In genomic region chr5:151042911-151043310, GRCm38 (mm10) we compare ENCODE assay signal across 21 mouse cellular contexts.
DNase-seq lines count a peak whose midpoint lies in the region; ATAC-seq and TF ChIP-seq lines count a peak whose summit lies in the region.
"Had no signal": no experiment of that assay in that cellular context is flagged by ENCODE, and none has a peak within 500 bp of the region (broad histone marks: within the 10 kb centered on the region; RNA-seq: fewer than 3 reads in every experiment).

No protein-coding gene starts in this region.

- H3K36me3 ChIP-seq in intestine, embryonic 16.5 days (ENCODE audit: control insufficient read depth, insufficient read depth, low read length) = peaks cover 11% of the 10 kb centered on the region; the same call in 1 of the 2 replicates
- H3K36me3 ChIP-seq in kidney, embryonic 16.5 days (ENCODE audit: insufficient read depth, low read length) = peaks cover 27% of the 10 kb centered on the region
- peaks cover 2% of the 10 kb centered on the region; the same call in 1 of the 2 replicates for H3K36me3 ChIP-seq in liver, postnatal 0 days (replicated peaks; ENCODE audit: insufficient read depth, low read length)

- H3K4me2 ChIP-seq in intestine, embryonic 16.5 days (ENCODE audit: low read depth, low read length) = no peak overlapping the region
- no peak overlapping the region for H3K4me2 ChIP-seq in kidney, embryonic 16.5 days (replicated peaks; ENCODE audit: low read depth, low read length)
- H3K4me2 ChIP-seq in liver, postnatal 0 days (ENCODE audit: low read depth, low read length) = no peak overlapping the region
- H3K4me2 ChIP-seq: embryonic facial prominence, embryonic 12.5 days; hindbrain, embryonic 13.5 days; midbrain, embryonic 11.5 days had no signal

- WGBS in intestine, embryonic 16.5 days = 88% methylated on average over 5 of the region's 5 CpGs
- WGBS in kidney, embryonic 16.5 days = 77% methylated on average over 5 of the region's 5 CpGs
- 70% methylated on average over 5 of the region's 5 CpGs for WGBS in liver, postnatal 0 days (ENCODE audit: insufficient replicate concordance)

- TF ChIP-seq EP300 in liver, postnatal 0 days (IDR thresholded peaks at IDR 0.05; ENCODE audit: low read depth) = no peak

- peak; percentile 89 for ATAC-seq in intestine, embryonic 16.5 days
- peak; percentile 85; the same call in 1 of the 2 replicates for ATAC-seq in kidney, embryonic 16.5 days (ENCODE audit: low FRiP score, low TSS enrichment)
- peak; percentile 79 for ATAC-seq in liver, postnatal 0 days
- ATAC-seq: CD4-positive, CD25-positive, alpha-beta regulatory T cell, adult 4 months; lung, postnatal 0 days had no signal

- no peaks in the 10 kb centered on the region for H3K9me3 ChIP-seq in intestine, embryonic 16.5 days (ENCODE audit: control insufficient read depth, low read length)
- H3K9me3 ChIP-seq in kidney, embryonic 16.5 days (ENCODE audit: low read length) = no peaks in the 10 kb centered on the region
- H3K9me3 ChIP-seq in liver, postnatal 0 days (ENCODE audit: low read length) = no peaks in the 10 kb centered on the region
- H3K9me3 ChIP-seq: embryonic facial prominence, embryonic 12.5 days; hindbrain, embryonic 13.5 days; limb, embryonic 10.5 days had no signal

- no peak overlapping the region for H3K4me3 ChIP-seq in intestine, embryonic 16.5 days (ENCODE audit: low read length)
- no peak overlapping the region for H3K4me3 ChIP-seq in kidney, embryonic 16.5 days (ENCODE audit: low read length)
- no peak overlapping the region for H3K4me3 ChIP-seq in liver, postnatal 0 days (ENCODE audit: low read depth, low read length)
- H3K4me3 ChIP-seq: embryonic facial prominence, embryonic 12.5 days; hindbrain, embryonic 13.5 days; layer of hippocampus, adult 2 months; limb, embryonic 10.5 days had no signal

- no peak for TF ChIP-seq CTCF in liver, postnatal 0 days (IDR thresholded peaks at IDR 0.05; ENCODE audit: low read depth)

- no peaks in the 10 kb centered on the region; the same call in 1 of the 2 replicates for H3K4me1 ChIP-seq in intestine, embryonic 16.5 days (ENCODE audit: control insufficient read depth, insufficient read depth, low read length)
- no peaks in the 10 kb centered on the region for H3K4me1 ChIP-seq in kidney, embryonic 16.5 days (ENCODE audit: insufficient read depth, low read length)
- no peaks in the 10 kb centered on the region for H3K4me1 ChIP-seq in liver, postnatal 0 days (ENCODE audit: insufficient read depth)
- H3K4me1 ChIP-seq: hindbrain, embryonic 13.5 days had no signal

- DNase-seq in kidney, adult 18-20 months = peak; percentile 47
- DNase-seq in kidney, postnatal 10 days = no peak
- no peak for DNase-seq in liver, postnatal 0 days
- no peak for DNase-seq in embryo, embryonic 11 days
- DNase-seq in layer of hippocampus, adult 18-20 months (ENCODE audit: low spot score in 2 of 2) = no peak
- DNase-seq: adrenal gland, postnatal 36 days; cerebellum, adult 11 months; cerebellum, postnatal 10 days; gastrocnemius, postnatal 25 days; thymus, adult 2 months had no signal

- no peaks in the 10 kb centered on the region for H3K27me3 ChIP-seq in intestine, embryonic 16.5 days (replicated peaks; ENCODE audit: control insufficient read depth, insufficient read depth, low read length)
- no peaks in the 10 kb centered on the region for H3K27me3 ChIP-seq in kidney, embryonic 16.5 days (ENCODE audit: insufficient read depth, low read length)
- no peaks in the 10 kb centered on the region for H3K27me3 ChIP-seq in liver, postnatal 0 days (ENCODE audit: insufficient read depth, low read length)
- H3K27me3 ChIP-seq: embryonic facial prominence, embryonic 12.5 days; hindbrain, embryonic 13.5 days had no signal

- H3K27ac ChIP-seq in intestine, embryonic 16.5 days (ENCODE audit: low read length) = no peak overlapping the region
- no peak overlapping the region for H3K27ac ChIP-seq in kidney, embryonic 16.5 days (ENCODE audit: low read length)
- H3K27ac ChIP-seq in liver, postnatal 0 days (ENCODE audit: low read depth) = no peak overlapping the region
- H3K27ac ChIP-seq: embryonic facial prominence, embryonic 12.5 days; hindbrain, embryonic 13.5 days; layer of hippocampus, adult 2 months; limb, embryonic 10.5 days; liver, embryonic 14.5 days; stomach, postnatal 0 days had no signal

- H3K9ac ChIP-seq in intestine, embryonic 16.5 days (ENCODE audit: low read depth, low read length) = no peak overlapping the region
- no peak overlapping the region for H3K9ac ChIP-seq in kidney, embryonic 16.5 days (replicated peaks; ENCODE audit: low read length)
- no peak overlapping the region for H3K9ac ChIP-seq in liver, postnatal 0 days (replicated peaks)
- H3K9ac ChIP-seq: embryonic facial prominence, embryonic 12.5 days; hindbrain, embryonic 13.5 days; liver, embryonic 14.5 days had no signal
